Mouse (Mus musculus) neural tube, embryonic 14.5 days (tissue): ENCODE measurements around the gene Ncmap. TPM values are rescaled to one million over a fixed set of nuclear protein-coding genes. Genes with fewer than 3 reads are reported as not detected.

Experiments
- ATAC-seq: fragments of 200-750 bp; cut with Nextera tagmentation; 2 replicates; pipeline ENCODE4 v1.8.0; 2017; ENCODE audit warnings: low read depth, mild to moderate bottlenecking, moderate TSS enrichment, moderate library complexity
- H3K27ac ChIP-seq: fragments of 300-500 bp; sonication (generic); 2 replicates; pipeline ENCODE4 v1.5.1; 2014; ENCODE audit warnings: low read depth, mild to moderate bottlenecking, control low read depth, low read length, moderate library complexity, mixed read lengths
- H3K27me3 ChIP-seq: fragments of 300-500 bp; sonication (generic); 2 replicates; pipeline ENCODE4 v1.6.1; 2014; ENCODE audit warnings: low read length; ENCODE audit not compliant: control insufficient read depth, insufficient read depth
- H3K36me3 ChIP-seq: fragments of 300-500 bp; sonication (generic); 2 replicates; pipeline ENCODE4 v1.6.1; 2014; ENCODE audit warnings: low read length, mixed read lengths; ENCODE audit not compliant: control insufficient read depth, insufficient read depth
- H3K4me1 ChIP-seq: fragments of 300-500 bp; sonication (generic); 2 replicates; pipeline ENCODE4 v1.6.1; 2014; ENCODE audit warnings: low read length; ENCODE audit not compliant: control insufficient read depth, insufficient read depth
- H3K4me2 ChIP-seq: fragments of 300-500 bp; sonication (generic); 2 replicates; pipeline ENCODE4 v1.6.1; 2014; ENCODE audit warnings: mild to moderate bottlenecking, low read depth, low read length, control low read depth
- H3K4me3 ChIP-seq: fragments of 300-500 bp; sonication (generic); 2 replicates; pipeline ENCODE4 v1.5.1; 2014; ENCODE audit warnings: low read depth, low read length, control low read depth, mixed read lengths
- H3K9ac ChIP-seq: fragments of 300-500 bp; sonication (generic); replicated peaks from 2 replicates; pipeline ENCODE4 v1.6.1; 2014; ENCODE audit warnings: low read depth, mild to moderate bottlenecking, control low read depth, low read length, mixed read lengths
- H3K9me3 ChIP-seq: fragments of 300-500 bp; sonication (generic); 2 replicates; pipeline ENCODE4 v1.6.1; 2016; ENCODE audit warnings: low read length; ENCODE audit not compliant: control insufficient read depth
- WGBS: fragments of 180-500 bp; shearing (Covaris S2); extraction: QIAGEN DNeasy Blood & Tissue Kit; methylation state at CpG from one replicate; pipeline ENCODE4 v1.1.7; 2014; 5-methylcytosine and 5-hydroxymethylcytosine counted together
- polyA plus RNA-seq: library from polyadenylated mRNA; unstranded; fragments of >200 nt; fragmentation: Nextera tagmentation; extraction: Ambion mirVana; gene quantifications from 2 replicates; pipeline ENCODE4 v1.2.1, GENCODE M21; 2014

Gene Ncmap
- polyA plus RNA-seq, 1 experiment from 2014 or later = 0.92 TPM

GRCm38 (mm10) chr4:135393381-135393780, 4.6 kb downstream of the Ncmap start:
- Histone ChIP-seq H3K4me2 (no peak overlapping the region), H3K27me3 (peaks cover 12% of the 10 kb centered on the region), H3K27ac (no peak overlapping the region), H3K9me3 (no peaks in the 10 kb centered on the region), H3K4me1 (0 out of 2 replicates have a peak, but pooled peaks cover 7% of the 10 kb centered on the region), H3K9ac (no peak overlapping the region), H3K4me3 (no peak overlapping the region), H3K36me3 (no peaks in the 10 kb centered on the region)
- 74% methylated on average over 6 of the region's 6 CpGs for WGBS
- ATAC-seq = no peak

- Histone ChIP-seq H3K36me3 (no peaks in the 10 kb centered on the region), H3K4me3 (no peak overlapping the region), H3K4me2 (no peak overlapping the region), H3K27me3 (peaks cover 8% of the 10 kb centered on the region), H3K9me3 (no peaks in the 10 kb centered on the region), H3K9ac (no peak overlapping the region), H3K27ac (no peak overlapping the region), H3K4me1 (0 out of 2 replicates have a peak, but pooled peaks cover 2% of the 10 kb centered on the region)
- WGBS = 73% methylated on average over 3 of the region's 3 CpGs
- no peak for ATAC-seq
Observed at GRCm38 (mm10) chr4:135392801-135393200, 5.2 kb downstream of the Ncmap start.

GRCm38 (mm10) chr4:135391014-135391413, 7.0 kb downstream of the Ncmap start:
- Histone ChIP-seq H3K4me3 (no peak overlapping the region), H3K9me3 (no peaks in the 10 kb centered on the region), H3K27ac (no peak overlapping the region), H3K36me3 (no peaks in the 10 kb centered on the region), H3K4me1 (no peaks in the 10 kb centered on the region), H3K27me3 (no peaks in the 10 kb centered on the region), H3K4me2 (no peak overlapping the region), H3K9ac (no peak overlapping the region)
- no peak for ATAC-seq
- WGBS = 72% methylated on average over 6 of the region's 6 CpGs

- 54% methylated on average over 10 of the region's 10 CpGs for WGBS
- Histone ChIP-seq H3K4me1 (no peaks in the 10 kb centered on the region), H3K27ac (no peak overlapping the region), H3K4me3 (no peak overlapping the region), H3K4me2 (no peak overlapping the region), H3K36me3 (no peaks in the 10 kb centered on the region), H3K27me3 (no peaks in the 10 kb centered on the region), H3K9me3 (no peaks in the 10 kb centered on the region), H3K9ac (no peak overlapping the region)
- no peak for ATAC-seq
Observed at GRCm38 (mm10) chr4:135385614-135386013, 12.4 kb downstream of the Ncmap start.

- no peak overlapping the region for H3K27ac ChIP-seq
- WGBS = 4% methylated on average over 14 of the region's 14 CpGs
- no peaks in the 10 kb centered on the region for H3K27me3 ChIP-seq
- no peak overlapping the region for H3K9ac ChIP-seq
- no peaks in the 10 kb centered on the region for H3K4me1 ChIP-seq
- H3K36me3 ChIP-seq = no peaks in the 10 kb centered on the region
- ATAC-seq = no peak
- H3K4me3 ChIP-seq = no peak overlapping the region
- H3K4me2 ChIP-seq = no peak overlapping the region
- H3K9me3 ChIP-seq = no peaks in the 10 kb centered on the region
Observed at GRCm38 (mm10) chr4:135382316-135382715, 15.7 kb downstream of the Ncmap start.

- H3K4me3 ChIP-seq = no peak overlapping the region
- no peak overlapping the region for H3K27ac ChIP-seq
- no peaks in the 10 kb centered on the region for H3K9me3 ChIP-seq
- no peak for ATAC-seq
- 50% methylated on average over 8 of the region's 8 CpGs for WGBS
- no peaks in the 10 kb centered on the region for H3K4me1 ChIP-seq
- no peak overlapping the region for H3K4me2 ChIP-seq
- no peaks in the 10 kb centered on the region for H3K36me3 ChIP-seq
- no peak overlapping the region for H3K9ac ChIP-seq
- no peaks in the 10 kb centered on the region for H3K27me3 ChIP-seq
Observed at GRCm38 (mm10) chr4:135381355-135381754, 16.7 kb downstream of the Ncmap start.

- Histone ChIP-seq H3K9me3 (no peaks in the 10 kb centered on the region), H3K27ac (no peak overlapping the region), H3K4me2 (no peak overlapping the region), H3K9ac (no peak overlapping the region), H3K36me3 (no peaks in the 10 kb centered on the region), H3K4me3 (no peak overlapping the region), H3K27me3 (no peaks in the 10 kb centered on the region), H3K4me1 (no peaks in the 10 kb centered on the region)
- no peak for ATAC-seq
- 89% methylated on average over 11 of the region's 11 CpGs for WGBS
Observed at GRCm38 (mm10) chr4:135377241-135377640, 20.8 kb downstream of the Ncmap start.

GRCm38 (mm10) chr4:135375444-135375843, 22.6 kb downstream of the Ncmap start:
- Histone ChIP-seq H3K4me3 (no peak overlapping the region), H3K27ac (no peak overlapping the region), H3K4me1 (no peaks in the 10 kb centered on the region), H3K27me3 (no peaks in the 10 kb centered on the region), H3K4me2 (no peak overlapping the region), H3K36me3 (no peaks in the 10 kb centered on the region), H3K9me3 (no peaks in the 10 kb centered on the region), H3K9ac (no peak overlapping the region)
- 74% methylated on average over 3 of the region's 3 CpGs for WGBS
- ATAC-seq = no peak

GRCm38 (mm10) chr4:135373299-135373698, 24.7 kb downstream of the Ncmap start:
- 85% methylated on average over 5 of the region's 5 CpGs for WGBS
- H3K4me1 ChIP-seq = no peaks in the 10 kb centered on the region
- H3K4me2 ChIP-seq = no peak overlapping the region
- H3K9me3 ChIP-seq = no peaks in the 10 kb centered on the region
- no peak for ATAC-seq
- H3K4me3 ChIP-seq = no peak overlapping the region
- H3K27me3 ChIP-seq = no peaks in the 10 kb centered on the region
- no peak overlapping the region for H3K27ac ChIP-seq
- H3K9ac ChIP-seq = no peak overlapping the region
- H3K36me3 ChIP-seq = no peaks in the 10 kb centered on the region

- 66% methylated on average over 11 of the region's 11 CpGs for WGBS
Observed at GRCm38 (mm10) chr4:135370372-135370771, 27.7 kb downstream of the Ncmap start.

More at GRCm38 (mm10) chr4:135370372-135370771, 27.7 kb downstream of the Ncmap start:
- H3K36me3 ChIP-seq = no peaks in the 10 kb centered on the region
- H3K4me3 ChIP-seq = no peak overlapping the region
- no peak overlapping the region for H3K9ac ChIP-seq
- no peaks in the 10 kb centered on the region for H3K4me1 ChIP-seq
- no peak for ATAC-seq
- H3K27ac ChIP-seq = no peak overlapping the region
- no peaks in the 10 kb centered on the region for H3K9me3 ChIP-seq
- H3K4me2 ChIP-seq = no peak overlapping the region
- H3K27me3 ChIP-seq = no peaks in the 10 kb centered on the region
